Mouse (Mus musculus): Measurements from ENCODE around the gene Bend3. TPM values are rescaled to one million over a fixed set of nuclear protein-coding genes. Genes with fewer than 3 reads are reported as not detected.

Bend3 gene
- polyA plus RNA-seq, 1 experiment from 2014 or later = 2.8 TPM

DNA sequence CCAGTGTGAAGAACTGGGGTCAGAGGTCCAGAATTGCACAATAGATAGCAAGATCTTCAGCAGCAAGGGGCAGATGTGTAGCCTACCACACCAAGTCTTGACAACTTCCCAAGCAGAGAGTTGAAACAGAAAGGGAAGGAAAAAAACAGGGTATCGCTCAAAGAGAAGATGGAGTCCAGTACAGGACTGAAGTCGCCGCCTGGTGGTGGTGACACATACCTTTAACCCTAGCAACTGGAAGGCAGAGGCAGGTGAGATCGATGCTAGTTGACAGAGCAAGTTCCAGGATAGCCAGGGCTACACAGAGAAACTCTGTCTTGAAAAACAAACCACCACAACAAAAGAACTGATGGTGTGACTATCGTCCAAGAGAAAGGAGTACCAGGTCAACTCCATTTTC is 70.8 kb downstream of the Bend3 start:
- H3K36me3 ChIP-seq (ENCODE audit: insufficient read depth, low read length) = no peaks in the 10 kb centered on the region
- no peak overlapping the region for H3K4me2 ChIP-seq (ENCODE audit: low read length)
- TF ChIP-seq CTCF (IDR thresholded peaks at IDR 0.05; ENCODE audit: low read depth) = peak; percentile 50; the same call in 1 of the 2 replicates
- H3K4me1 ChIP-seq (replicated peaks; ENCODE audit: insufficient read depth, low read length) = no peaks in the 10 kb centered on the region
- DNase-seq (ENCODE audit: low spot score) (no peak), ATAC-seq (replicated peaks; ENCODE audit: low FRiP score, low read depth) (no peak)
- H3K9ac ChIP-seq (ENCODE audit: low read depth, low read length) = no peak overlapping the region
- no peaks in the 10 kb centered on the region for H3K27me3 ChIP-seq (ENCODE audit: insufficient read depth, low read length)
- WGBS = 70% methylated on average over 5 of the region's 5 CpGs
- H3K9me3 ChIP-seq (replicated peaks; ENCODE audit: low read length) = no peaks in the 10 kb centered on the region
- H3K27ac ChIP-seq = no peak overlapping the region
- H3K4me3 ChIP-seq (replicated peaks; ENCODE audit: low read depth, low read length) = no peak overlapping the region

DNA sequence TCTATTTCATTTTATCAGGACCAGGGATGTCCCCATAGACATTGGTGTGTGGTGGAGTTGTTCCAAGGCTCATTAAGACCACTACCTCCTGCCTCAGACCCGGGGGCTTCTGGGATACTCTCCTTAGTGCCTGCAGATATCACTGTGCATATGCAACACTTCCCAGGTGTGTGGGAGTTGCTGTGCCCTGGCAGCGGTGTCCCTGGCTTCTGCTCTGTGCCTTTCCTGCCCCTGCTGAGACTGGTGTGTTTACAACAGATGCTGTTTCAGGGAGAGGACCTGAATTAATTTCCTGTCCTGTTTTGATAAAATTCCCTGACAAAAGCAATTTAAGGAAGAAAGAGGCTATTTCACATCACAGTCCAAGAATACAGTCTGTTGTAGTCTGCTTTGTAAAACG is 72.3 kb downstream of the Bend3 start:
- no peak for DNase-seq (ENCODE audit: low spot score)
- TF ChIP-seq CTCF (IDR thresholded peaks at IDR 0.05; ENCODE audit: low read depth) = no peak
- Histone ChIP-seq H3K4me2 (ENCODE audit: low read length) (no peak overlapping the region), H3K36me3 (ENCODE audit: insufficient read depth, low read length) (no peaks in the 10 kb centered on the region), H3K9me3 (replicated peaks; ENCODE audit: low read length) (no peaks in the 10 kb centered on the region), H3K4me1 (replicated peaks; ENCODE audit: insufficient read depth, low read length) (no peaks in the 10 kb centered on the region), H3K27ac (no peak overlapping the region), H3K4me3 (replicated peaks; ENCODE audit: low read depth, low read length) (no peak overlapping the region), H3K9ac (ENCODE audit: low read depth, low read length) (no peak overlapping the region), H3K27me3 (ENCODE audit: insufficient read depth, low read length) (no peaks in the 10 kb centered on the region)
- ATAC-seq (replicated peaks; ENCODE audit: low FRiP score, low read depth) = no peak; the same call in 1 of the 2 replicates
- 17% methylated on average over 3 of the region's 3 CpGs for WGBS

DNA sequence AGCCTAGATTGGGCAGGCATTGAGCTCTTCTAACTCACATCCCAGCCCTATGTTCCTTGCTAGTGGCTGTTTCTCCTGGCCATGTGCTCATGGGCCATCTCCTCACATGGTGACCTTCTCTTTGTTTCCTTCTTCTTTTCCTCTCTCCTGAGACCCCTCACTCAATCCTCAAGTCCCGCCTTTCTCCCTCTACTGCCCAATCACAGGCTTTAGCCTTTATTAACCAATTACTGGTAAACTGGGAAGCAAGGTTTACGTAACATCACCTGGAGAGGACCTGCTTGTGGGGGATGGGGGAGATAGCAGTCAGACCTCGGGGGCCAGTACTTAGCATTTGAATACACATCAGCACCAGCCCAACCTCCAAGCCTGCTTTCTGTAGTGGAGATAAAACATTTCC is 72.8 kb downstream of the Bend3 start:
- Histone ChIP-seq H3K4me3 (replicated peaks; ENCODE audit: low read depth, low read length) (no peak overlapping the region), H3K27me3 (ENCODE audit: insufficient read depth, low read length) (no peaks in the 10 kb centered on the region), H3K9me3 (replicated peaks; ENCODE audit: low read length) (no peaks in the 10 kb centered on the region), H3K36me3 (ENCODE audit: insufficient read depth, low read length) (no peaks in the 10 kb centered on the region), H3K27ac (no peak overlapping the region), H3K4me1 (replicated peaks; ENCODE audit: insufficient read depth, low read length) (no peaks in the 10 kb centered on the region), H3K9ac (ENCODE audit: low read depth, low read length) (no peak overlapping the region), H3K4me2 (ENCODE audit: low read length) (no peak overlapping the region)
- TF ChIP-seq CTCF (IDR thresholded peaks at IDR 0.05; ENCODE audit: low read depth) = no peak
- no peak for DNase-seq (ENCODE audit: low spot score)
- WGBS = 42% methylated on average over 3 of the region's 3 CpGs
- no peak for ATAC-seq (replicated peaks; ENCODE audit: low FRiP score, low read depth)

DNA sequence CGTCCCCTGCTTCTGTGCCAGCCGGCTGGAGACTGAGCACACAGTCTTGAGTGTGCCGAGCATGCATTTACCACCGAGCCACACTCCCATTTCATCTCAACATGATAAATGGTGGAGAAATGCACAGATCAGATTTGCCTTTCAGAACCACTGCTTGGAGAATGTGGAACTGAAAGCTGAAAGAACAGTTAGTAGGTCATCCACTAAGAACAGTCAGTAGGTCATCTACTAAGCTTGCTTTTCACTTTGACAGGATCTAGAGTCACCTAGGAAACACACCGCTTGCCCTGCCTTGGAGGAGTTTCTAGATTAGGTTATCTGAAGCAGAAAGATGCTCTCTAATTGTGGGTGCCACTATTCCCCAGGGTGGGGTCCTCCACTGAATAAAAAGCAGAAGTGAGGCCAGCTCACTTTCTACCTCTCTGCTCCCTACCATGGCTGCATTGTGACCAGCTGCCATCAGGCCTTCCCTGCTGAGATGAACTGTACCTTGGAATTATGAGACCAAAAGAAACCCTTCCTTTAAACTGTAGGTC is 79.1 kb downstream of the Bend3 start:
- WGBS = 83% methylated on average over 5 of the region's 5 CpGs
- no peaks in the 10 kb centered on the region for H3K36me3 ChIP-seq (ENCODE audit: insufficient read depth, low read length)
- TF ChIP-seq CTCF (IDR thresholded peaks at IDR 0.05; ENCODE audit: low read depth) = no peak
- no peak for DNase-seq (ENCODE audit: low spot score)
- no peak overlapping the region for H3K4me3 ChIP-seq (replicated peaks; ENCODE audit: low read depth, low read length)
- no peak overlapping the region for H3K27ac ChIP-seq
- H3K9me3 ChIP-seq (replicated peaks; ENCODE audit: low read length) = no peaks in the 10 kb centered on the region
- H3K27me3 ChIP-seq (ENCODE audit: insufficient read depth, low read length) = no peaks in the 10 kb centered on the region
- no peak overlapping the region for H3K9ac ChIP-seq (ENCODE audit: low read depth, low read length)
- no peaks in the 10 kb centered on the region for H3K4me1 ChIP-seq (replicated peaks; ENCODE audit: insufficient read depth, low read length)
- no peak overlapping the region for H3K4me2 ChIP-seq (ENCODE audit: low read length)
- ATAC-seq (replicated peaks; ENCODE audit: low FRiP score, low read depth) = no peak

DNA sequence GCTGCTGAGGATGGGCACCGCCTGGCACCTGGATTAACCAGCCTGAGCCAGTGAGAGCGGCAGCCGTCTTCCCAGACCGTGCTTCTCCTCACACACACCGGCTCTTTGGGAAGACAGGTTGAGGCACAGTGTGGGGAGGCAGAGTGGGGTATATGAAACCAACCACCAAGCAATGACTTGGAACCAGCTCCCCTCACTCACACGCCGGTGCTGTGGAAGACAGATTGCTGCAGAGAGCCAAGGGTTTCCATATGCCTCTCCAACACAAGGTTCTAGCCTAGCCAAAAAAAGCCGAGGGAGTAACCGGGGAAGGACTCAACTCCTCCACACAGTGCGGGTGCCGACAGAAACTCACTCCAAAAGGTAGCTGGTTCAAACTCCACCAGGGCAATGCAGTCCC is 80.7 kb downstream of the Bend3 start:
- DNase-seq (ENCODE audit: low spot score) (no peak), ATAC-seq (replicated peaks; ENCODE audit: low FRiP score, low read depth) (no peak)
- Histone ChIP-seq H3K27ac (no peak overlapping the region), H3K4me2 (ENCODE audit: low read length) (no peak overlapping the region), H3K36me3 (ENCODE audit: insufficient read depth, low read length) (no peaks in the 10 kb centered on the region), H3K27me3 (ENCODE audit: insufficient read depth, low read length) (no peaks in the 10 kb centered on the region), H3K4me3 (replicated peaks; ENCODE audit: low read depth, low read length) (no peak overlapping the region), H3K4me1 (replicated peaks; ENCODE audit: insufficient read depth, low read length) (no peaks in the 10 kb centered on the region), H3K9me3 (replicated peaks; ENCODE audit: low read length) (no peaks in the 10 kb centered on the region), H3K9ac (ENCODE audit: low read depth, low read length) (no peak overlapping the region)
- 55% methylated on average over 11 of the region's 11 CpGs for WGBS
- no peak for TF ChIP-seq CTCF (IDR thresholded peaks at IDR 0.05; ENCODE audit: low read depth)

DNA sequence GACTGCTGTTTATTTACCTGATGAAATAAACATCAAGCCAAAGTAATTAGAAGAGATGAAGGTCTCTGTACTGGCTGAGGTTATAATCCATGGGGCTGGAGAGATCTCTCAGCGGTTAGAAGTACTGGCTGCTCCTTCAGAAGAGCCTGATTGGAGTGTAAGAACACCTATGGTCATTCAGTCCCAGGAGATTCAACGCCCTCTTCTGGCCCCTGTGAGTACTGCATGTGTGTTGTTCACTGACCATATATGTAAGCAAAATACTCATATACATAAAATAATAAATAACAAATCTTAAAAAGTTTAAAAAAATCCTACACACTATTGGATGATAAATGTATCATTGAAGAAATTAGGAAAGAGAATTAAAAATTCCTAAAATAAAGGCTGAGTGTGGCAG is 82.1 kb downstream of the Bend3 start:
- no peak for ATAC-seq (replicated peaks; ENCODE audit: low FRiP score, low read depth)
- no peak overlapping the region for H3K4me3 ChIP-seq (replicated peaks; ENCODE audit: low read depth, low read length)
- no peak overlapping the region for H3K27ac ChIP-seq
- WGBS = 41% methylated on average over 2 of the region's 2 CpGs
- no peak overlapping the region for H3K9ac ChIP-seq (ENCODE audit: low read depth, low read length)
- DNase-seq (ENCODE audit: low spot score) = no peak
- TF ChIP-seq CTCF (IDR thresholded peaks at IDR 0.05; ENCODE audit: low read depth) = peak; percentile 50
- no peak overlapping the region for H3K4me2 ChIP-seq (ENCODE audit: low read length)
- H3K27me3 ChIP-seq (ENCODE audit: insufficient read depth, low read length) = no peaks in the 10 kb centered on the region
- H3K9me3 ChIP-seq (replicated peaks; ENCODE audit: low read length) = no peaks in the 10 kb centered on the region
- H3K4me1 ChIP-seq (replicated peaks; ENCODE audit: insufficient read depth, low read length) = no peaks in the 10 kb centered on the region
- no peaks in the 10 kb centered on the region for H3K36me3 ChIP-seq (ENCODE audit: insufficient read depth, low read length)

DNA sequence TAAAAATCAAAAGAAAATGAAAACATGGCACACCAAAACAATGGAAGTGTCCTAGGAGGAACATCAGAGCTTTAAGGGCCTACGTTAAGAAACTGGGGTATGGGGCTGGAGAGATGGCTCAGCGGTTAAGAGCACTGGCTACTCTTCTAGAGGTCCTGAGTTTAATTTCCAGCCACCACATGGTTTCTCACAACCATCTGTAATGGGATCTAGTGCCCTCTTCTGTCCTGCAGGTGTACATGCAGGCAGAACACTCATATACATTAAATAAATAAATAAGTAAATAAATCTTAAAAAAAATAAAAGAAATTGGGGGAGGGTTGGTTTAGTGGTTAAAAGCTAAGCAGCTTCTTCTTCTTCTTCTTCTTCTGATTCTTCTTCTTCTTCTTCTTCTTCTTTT is 82.7 kb downstream of the Bend3 start:
- Histone ChIP-seq H3K4me1 (replicated peaks; ENCODE audit: insufficient read depth, low read length) (no peaks in the 10 kb centered on the region), H3K27ac (no peak overlapping the region), H3K4me3 (replicated peaks; ENCODE audit: low read depth, low read length) (no peak overlapping the region), H3K9me3 (replicated peaks; ENCODE audit: low read length) (no peaks in the 10 kb centered on the region), H3K9ac (ENCODE audit: low read depth, low read length) (no peak overlapping the region), H3K27me3 (ENCODE audit: insufficient read depth, low read length) (no peaks in the 10 kb centered on the region), H3K36me3 (ENCODE audit: insufficient read depth, low read length) (no peaks in the 10 kb centered on the region), H3K4me2 (ENCODE audit: low read length) (no peak overlapping the region)
- TF ChIP-seq CTCF (IDR thresholded peaks at IDR 0.05; ENCODE audit: low read depth) = 0 out of 2 replicates have a peak, but pooled peaks have one; percentile 9
- ATAC-seq (replicated peaks; ENCODE audit: low FRiP score, low read depth) (no peak), DNase-seq (ENCODE audit: low spot score) (no peak)
- 93% methylated on average over 2 of the region's 2 CpGs for WGBS

Other genes starting within 250 kb of the Bend3 start
- gene Gm9803, start 45.3 kb downstream of the Bend3 start, polyA plus RNA-seq (2015; fragmentation: Nextera tagmentation; extraction: Ambion mirVana) = 11.8 and 17.4 TPM in 2 replicates
- 84.7 and 85.1 TPM in 2 replicates for gene 1700021F05Rik, start 62.2 kb downstream of the Bend3 start, polyA plus RNA-seq (2015; fragmentation: Nextera tagmentation; extraction: Ambion mirVana)
- 486 and 489 TPM in 2 replicates for gene Cd24a, start 99.5 kb downstream of the Bend3 start, polyA plus RNA-seq (2015; fragmentation: Nextera tagmentation; extraction: Ambion mirVana)

Data from kidney, postnatal 0 days (tissue).